Mouse (Mus musculus): ENCODE data around the gene Prss12. TPM values are rescaled to one million over a fixed set of nuclear protein-coding genes. Genes with fewer than 3 reads are reported as not detected.

Prss12 gene
- polyA plus RNA-seq, 1 experiment: 3.6 TPM

- peak overlapping the region; percentile 38; the same call in 1 of the 2 replicates for H3K27ac ChIP-seq (ENCODE audit: insufficient read depth, low read length)
- peaks cover 8% of the 10 kb centered on the region for H3K4me1 ChIP-seq (ENCODE audit: control insufficient read depth, insufficient read depth, low read length)
- peak overlapping the region; percentile 2; the same call in 1 of the 2 replicates for H3K4me3 ChIP-seq (ENCODE audit: insufficient read depth, low read length)
- TF ChIP-seq CTCF (IDR thresholded peaks at IDR 0.05; ENCODE audit: borderline replicate concordance, insufficient read depth, low read length): no peak
- peak; percentile 40 for TF ChIP-seq POLR2A (IDR thresholded peaks at IDR 0.05; ENCODE audit: low read depth, low read length)
Observed at GRCm38 (mm10) chr3:123505778-123506667, 59.3 kb downstream of the Prss12 start.

DNA sequence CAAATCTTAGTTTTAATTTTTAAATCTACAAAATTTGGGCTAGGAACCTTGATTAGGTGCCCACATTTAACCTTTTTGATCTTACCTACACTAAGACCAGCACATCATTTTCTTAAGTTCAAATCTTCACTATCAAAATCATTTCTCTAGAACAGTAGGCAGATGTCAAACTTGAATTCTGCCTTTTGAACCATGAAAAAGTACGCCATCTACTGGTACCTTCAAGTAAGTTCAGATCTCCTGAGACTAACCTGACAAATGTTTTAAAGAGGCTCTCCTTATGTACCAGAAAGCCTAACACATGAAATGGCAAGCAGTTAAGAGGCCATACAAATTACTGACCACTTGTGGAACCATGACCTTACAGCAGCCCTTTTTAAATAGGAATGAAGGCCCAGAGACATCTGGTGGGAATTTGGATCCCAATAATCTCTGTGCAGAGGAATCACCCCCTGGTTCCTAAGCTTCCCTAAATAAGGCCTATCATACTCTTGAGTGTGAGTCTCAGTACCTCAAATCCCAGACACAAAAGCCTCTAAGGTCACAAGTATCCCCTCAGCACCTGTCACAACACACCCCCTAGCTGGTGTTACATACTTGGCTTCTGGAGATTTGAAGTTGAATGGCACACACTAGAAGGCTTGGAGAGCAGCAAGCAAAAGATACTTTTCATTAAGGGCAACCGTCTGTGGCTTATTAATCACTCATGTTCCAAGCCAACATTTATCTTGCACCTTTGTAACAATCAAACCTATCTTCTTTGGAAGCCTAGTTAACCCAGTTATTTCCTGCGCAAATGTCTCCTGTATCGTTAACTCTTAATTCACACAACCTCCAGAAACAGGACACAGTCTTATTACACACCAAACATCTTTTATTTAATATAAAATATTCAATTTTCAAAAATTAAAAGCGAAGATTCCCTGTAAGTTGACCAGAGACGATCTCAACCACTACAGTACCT is 60.3 kb downstream of the Prss12 start:
- TF ChIP-seq CTCF (IDR thresholded peaks at IDR 0.05; ENCODE audit: borderline replicate concordance, insufficient read depth, low read length) (no peak), POLR2A (IDR thresholded peaks at IDR 0.05; ENCODE audit: low read depth, low read length) (no peak; the same call in 1 of the 2 replicates)
- Histone ChIP-seq H3K4me3 (ENCODE audit: insufficient read depth, low read length) (peak overlapping the region; percentile 80), H3K27ac (ENCODE audit: insufficient read depth, low read length) (peak overlapping the region; percentile 60), H3K4me1 (ENCODE audit: control insufficient read depth, insufficient read depth, low read length) (peaks cover 8% of the 10 kb centered on the region)

DNA sequence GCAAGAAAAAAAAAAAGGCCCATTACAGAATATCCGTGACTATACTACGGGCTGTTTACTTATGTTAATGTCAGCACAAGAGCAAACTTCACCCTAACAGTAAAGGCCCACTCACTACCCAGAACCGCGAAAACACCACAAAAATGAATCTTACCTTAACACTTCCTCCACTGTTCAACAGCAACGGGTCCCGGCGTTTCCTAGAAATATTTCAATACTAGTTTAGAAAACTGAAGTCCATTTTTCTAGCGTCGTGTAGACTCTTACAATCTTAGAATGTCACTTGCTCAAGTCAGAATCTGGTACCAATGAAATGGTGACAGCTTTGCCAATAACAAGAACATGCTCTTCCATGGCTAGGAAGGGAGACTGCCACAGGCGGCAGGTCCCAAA is 60.9 kb downstream of the Prss12 start:
- Histone ChIP-seq H3K4me3 (ENCODE audit: insufficient read depth, low read length) (peak overlapping the region; percentile 80), H3K27ac (ENCODE audit: insufficient read depth, low read length) (peak overlapping the region; percentile 60), H3K4me1 (ENCODE audit: control insufficient read depth, insufficient read depth, low read length) (peaks cover 8% of the 10 kb centered on the region)
- no peak for TF ChIP-seq CTCF (IDR thresholded peaks at IDR 0.05; ENCODE audit: borderline replicate concordance, insufficient read depth, low read length)
- TF ChIP-seq POLR2A (IDR thresholded peaks at IDR 0.05; ENCODE audit: low read depth, low read length): no peak

- peaks cover 8% of the 10 kb centered on the region for H3K4me1 ChIP-seq (ENCODE audit: control insufficient read depth, insufficient read depth, low read length)
- H3K27ac ChIP-seq (ENCODE audit: insufficient read depth, low read length): peak overlapping the region; percentile 98
- TF ChIP-seq CTCF (IDR thresholded peaks at IDR 0.05; ENCODE audit: borderline replicate concordance, insufficient read depth, low read length): peak; percentile 30; the same call in 1 of the 2 replicates
- TF ChIP-seq POLR2A (IDR thresholded peaks at IDR 0.05; ENCODE audit: low read depth, low read length): peak; percentile 99
- peak overlapping the region; percentile 80 for H3K4me3 ChIP-seq (ENCODE audit: insufficient read depth, low read length)
Observed at GRCm38 (mm10) chr3:123508056-123508674, 61.5 kb downstream of the Prss12 start.

DNA sequence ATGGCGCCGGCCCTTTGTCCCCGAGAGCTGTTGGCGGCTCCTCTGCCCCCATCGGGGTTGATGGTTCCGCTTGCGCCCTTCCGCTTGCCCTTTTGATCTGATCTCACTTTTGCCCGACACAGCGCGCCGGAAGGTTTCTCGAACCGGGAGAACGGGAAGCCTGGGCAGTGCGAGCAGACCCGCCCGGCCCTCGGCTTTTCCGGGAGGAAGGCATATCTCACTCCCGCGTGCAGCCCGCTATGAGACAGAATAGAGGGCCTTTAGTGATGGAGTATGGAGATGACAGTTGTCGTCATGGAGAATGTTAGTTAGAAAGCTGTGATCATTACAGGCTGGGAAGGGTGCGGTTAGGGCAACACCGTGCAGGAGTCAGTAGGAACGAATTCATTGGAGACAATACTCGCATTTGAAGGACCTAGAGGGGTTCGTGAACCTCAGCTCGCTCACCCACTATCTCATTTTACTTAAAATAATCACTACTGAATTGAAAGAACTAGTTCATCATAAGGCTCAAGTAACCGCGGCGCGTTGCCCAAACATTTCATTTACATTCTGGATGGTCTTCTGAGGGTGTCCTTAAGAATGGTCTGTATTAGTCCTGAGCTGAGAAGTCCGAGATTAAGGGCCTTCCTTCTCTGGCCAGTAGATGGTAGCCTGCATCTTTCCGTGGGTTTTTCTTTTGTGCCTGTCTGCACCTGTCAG is 62.1 kb downstream of the Prss12 start:
- TF ChIP-seq POLR2A (IDR thresholded peaks at IDR 0.05; ENCODE audit: low read depth, low read length): peak; percentile 49; the same call in 1 of the 2 replicates
- no peak for TF ChIP-seq CTCF (IDR thresholded peaks at IDR 0.05; ENCODE audit: borderline replicate concordance, insufficient read depth, low read length)
- peaks cover 8% of the 10 kb centered on the region for H3K4me1 ChIP-seq (ENCODE audit: control insufficient read depth, insufficient read depth, low read length)
- H3K4me3 ChIP-seq (ENCODE audit: insufficient read depth, low read length): peak overlapping the region; percentile 55
- peak overlapping the region; percentile 98 for H3K27ac ChIP-seq (ENCODE audit: insufficient read depth, low read length)

GRCm38 (mm10) chr3:123511818-123512217 is 65.1 kb downstream of the Prss12 start:
- H3K4me3 ChIP-seq (ENCODE audit: insufficient read depth, low read length): no peak overlapping the region
- TF ChIP-seq CTCF (IDR thresholded peaks at IDR 0.05; ENCODE audit: borderline replicate concordance, insufficient read depth, low read length): no peak
- no peak for TF ChIP-seq POLR2A (IDR thresholded peaks at IDR 0.05; ENCODE audit: low read depth, low read length)
- H3K4me1 ChIP-seq (ENCODE audit: control insufficient read depth, insufficient read depth, low read length): peaks cover 4% of the 10 kb centered on the region
- H3K27ac ChIP-seq (ENCODE audit: insufficient read depth, low read length): no peak overlapping the region

DNA sequence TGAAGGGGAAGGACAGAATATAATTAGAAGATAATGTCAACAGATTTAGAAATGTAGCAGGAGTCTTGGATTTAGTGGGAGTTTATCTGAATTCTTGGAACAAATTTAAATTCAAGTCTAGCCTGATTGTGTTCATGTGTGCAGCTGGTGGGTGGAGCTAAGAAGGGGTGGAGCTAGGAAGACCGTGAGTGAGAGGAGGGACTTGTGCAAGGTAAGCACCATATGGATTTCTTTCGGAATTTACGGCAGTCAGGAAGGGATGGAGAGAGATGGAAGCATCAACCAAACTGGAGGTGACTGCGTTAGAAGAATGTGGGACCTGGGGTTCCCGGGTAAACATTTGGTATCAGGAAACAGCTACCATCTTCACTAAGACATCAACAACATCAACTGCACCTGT is 68.2 kb downstream of the Prss12 start:
- H3K4me1 ChIP-seq (ENCODE audit: control insufficient read depth, insufficient read depth, low read length): peaks cover under 1% of the 10 kb centered on the region
- TF ChIP-seq CTCF (IDR thresholded peaks at IDR 0.05; ENCODE audit: borderline replicate concordance, insufficient read depth, low read length) (no peak), POLR2A (IDR thresholded peaks at IDR 0.05; ENCODE audit: low read depth, low read length) (no peak)
- H3K4me3 ChIP-seq (ENCODE audit: insufficient read depth, low read length): no peak overlapping the region
- no peak overlapping the region for H3K27ac ChIP-seq (ENCODE audit: insufficient read depth, low read length)

DNA sequence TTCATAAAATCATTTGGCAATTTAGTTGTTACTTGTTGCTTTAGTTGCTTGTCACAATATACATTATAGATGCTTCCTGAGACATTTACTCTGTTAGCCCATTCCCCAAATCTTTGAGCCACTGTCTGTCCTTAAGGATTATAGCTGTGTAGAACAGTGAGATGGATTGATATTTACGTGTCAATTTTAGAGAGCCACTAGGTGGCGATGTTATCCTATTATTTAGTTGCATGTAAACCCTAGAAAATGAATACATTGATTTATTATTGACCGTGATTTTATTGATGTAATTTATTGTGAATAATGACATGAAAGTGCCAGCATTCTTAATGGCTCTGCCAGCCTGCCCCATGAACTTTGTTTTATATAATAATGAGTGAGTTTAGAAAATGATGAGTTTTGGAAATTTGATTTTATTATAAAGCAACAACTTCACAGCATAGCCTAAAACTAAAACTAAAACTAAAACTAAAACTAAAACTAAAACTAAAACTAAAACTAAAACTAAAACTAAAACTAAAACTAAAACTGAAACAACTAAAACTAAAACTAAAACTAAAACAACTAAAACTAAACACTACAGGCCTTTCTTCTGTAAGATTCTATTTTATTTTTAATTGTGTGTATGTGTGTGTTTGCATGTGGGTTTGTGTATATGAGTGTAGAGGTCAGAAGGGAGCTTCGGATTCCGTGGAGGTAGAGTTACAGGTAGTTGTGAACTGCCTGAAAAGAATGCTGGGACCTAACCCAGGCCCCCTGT is 69.1 kb downstream of the Prss12 start:
- H3K4me1 ChIP-seq (ENCODE audit: control insufficient read depth, insufficient read depth, low read length): no peaks in the 10 kb centered on the region; the same call in 1 of the 2 replicates
- no peak overlapping the region for H3K4me3 ChIP-seq (ENCODE audit: insufficient read depth, low read length)
- H3K27ac ChIP-seq (ENCODE audit: insufficient read depth, low read length): no peak overlapping the region
- TF ChIP-seq POLR2A (IDR thresholded peaks at IDR 0.05; ENCODE audit: low read depth, low read length) (no peak), CTCF (IDR thresholded peaks at IDR 0.05; ENCODE audit: borderline replicate concordance, insufficient read depth, low read length) (no peak)
